Mouse (Mus musculus): ENCODE data around the gene Fkbpl. TPM values are rescaled to one million over a fixed set of nuclear protein-coding genes. Genes with fewer than 3 reads are reported as not detected.

The Fkbpl gene
- total RNA-seq, 2 experiments from 2014 or later: 4.5 to 9.3 TPM

DNA sequence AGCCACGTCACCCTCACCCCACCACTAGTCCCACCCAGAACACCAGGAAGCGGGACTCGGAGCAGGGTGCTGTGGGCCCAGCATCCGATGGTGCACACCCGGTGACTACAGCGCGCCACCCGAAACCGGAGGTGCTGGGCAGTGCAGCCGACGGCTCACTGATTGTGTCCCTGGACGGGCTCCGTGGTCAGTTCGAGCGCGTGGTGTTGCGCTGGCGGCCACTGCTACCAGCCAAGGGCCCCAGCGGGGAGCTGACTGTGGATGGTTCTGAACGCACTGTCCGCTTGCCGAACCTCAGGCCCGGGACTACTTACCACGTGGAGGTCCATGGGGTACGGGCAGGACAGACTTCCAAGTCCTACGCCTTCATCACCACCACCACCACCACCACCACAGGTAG is 35.6 kb downstream of the Fkbpl start:
- peak overlapping the region; percentile 82 for H3K27ac ChIP-seq
- intact Hi-C loops (cut with DNase I): no loop called here
- no peak overlapping the region for H3K4me3 ChIP-seq
- no peak for TF ChIP-seq CTCF (IDR thresholded peaks at IDR 0.05)
- no peak for DNase-seq

DNA sequence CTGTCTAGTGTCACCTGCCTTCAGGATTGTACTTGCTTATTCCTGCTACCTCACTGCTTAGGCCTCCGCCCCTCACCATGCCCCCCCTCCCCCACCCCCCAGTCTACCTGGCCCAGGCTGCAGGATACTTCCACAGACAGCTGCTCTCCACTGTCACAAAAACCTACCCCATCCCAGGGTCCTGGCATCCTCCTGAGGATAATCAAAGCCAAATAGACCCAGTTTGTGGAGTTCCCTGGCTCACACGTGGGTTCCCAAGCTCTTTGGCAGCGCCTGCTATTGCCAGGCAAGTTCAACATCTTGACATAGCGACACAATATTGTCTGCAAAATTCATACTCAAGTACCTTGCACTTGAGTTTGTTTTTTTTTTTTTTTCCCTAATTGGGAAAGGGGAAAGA is 36.1 kb downstream of the Fkbpl start:
- DNase-seq: no peak
- TF ChIP-seq CTCF (IDR thresholded peaks at IDR 0.05): no peak
- H3K27ac ChIP-seq: peak overlapping the region; percentile 82
- intact Hi-C loops (cut with DNase I): no loop called here
- H3K4me3 ChIP-seq: peak overlapping the region; percentile 50

DNA sequence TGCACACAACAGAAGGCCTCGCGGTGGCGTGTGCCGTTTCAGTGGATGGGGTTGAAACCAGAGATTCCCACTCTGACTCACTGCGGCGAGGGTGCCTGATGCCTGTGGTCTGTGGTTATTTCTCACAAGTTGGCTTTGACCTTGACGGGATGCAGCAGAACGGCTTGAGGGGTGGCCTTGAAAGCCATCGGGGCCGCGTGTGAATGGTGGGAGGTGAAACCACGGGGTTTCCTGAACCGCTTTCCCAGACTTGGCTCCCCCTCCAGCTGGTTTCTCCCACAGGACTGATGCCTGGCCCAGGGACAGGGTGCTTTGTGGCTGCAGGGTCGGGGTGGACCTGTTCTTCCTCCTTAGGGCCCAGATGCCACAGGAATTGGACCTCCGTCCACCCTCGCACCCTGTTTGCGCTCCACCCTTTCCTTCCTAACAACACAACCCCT is 36.6 kb downstream of the Fkbpl start:
- Histone ChIP-seq H3K4me3 (peak overlapping the region; percentile 50), H3K27ac (peak overlapping the region; percentile 82)
- peak; percentile 54 for DNase-seq
- no peak for TF ChIP-seq CTCF (IDR thresholded peaks at IDR 0.05)
- intact Hi-C loops (cut with DNase I): no loop called here

DNA sequence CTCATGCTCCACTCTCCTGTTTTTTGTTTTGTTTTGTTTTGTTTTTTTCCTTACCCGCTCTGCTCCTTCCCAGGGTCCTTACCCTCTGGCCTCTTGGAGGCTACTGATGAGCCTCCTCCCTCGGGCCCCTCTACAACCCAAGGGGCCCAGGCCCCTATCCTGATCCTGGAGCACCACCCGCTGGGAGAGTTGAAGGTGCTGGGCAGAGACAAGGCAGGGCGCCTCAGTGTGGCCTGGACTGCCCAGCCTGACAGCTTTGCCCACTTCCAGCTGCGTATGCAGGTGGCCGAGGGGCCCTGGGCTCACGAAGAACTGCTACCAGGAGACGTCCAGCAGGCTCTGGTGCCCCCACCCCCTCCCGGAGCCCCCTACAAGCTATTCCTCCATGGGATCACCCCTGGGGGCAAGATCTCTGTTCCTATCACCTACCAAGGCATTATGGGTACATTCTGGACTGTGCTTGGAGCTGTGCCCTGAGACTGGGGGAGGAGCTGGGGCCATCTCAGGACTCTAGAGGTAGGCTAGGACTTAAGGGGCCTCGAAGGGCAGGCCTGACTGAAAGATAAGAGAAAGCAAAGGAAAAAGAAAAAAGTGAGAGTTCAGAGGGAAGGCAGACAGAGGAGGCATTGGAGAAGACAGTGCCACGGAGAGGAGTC is 37.4 kb downstream of the Fkbpl start:
- peak overlapping the region; percentile 82 for H3K27ac ChIP-seq
- intact Hi-C loops (cut with DNase I): no loop called here
- peak; percentile 29; the same call in 1 of the 2 replicates for TF ChIP-seq CTCF (IDR thresholded peaks at IDR 0.05)
- peak; percentile 39 for DNase-seq
- peak overlapping the region; percentile 50; the same call in 1 of the 2 replicates for H3K4me3 ChIP-seq

DNA sequence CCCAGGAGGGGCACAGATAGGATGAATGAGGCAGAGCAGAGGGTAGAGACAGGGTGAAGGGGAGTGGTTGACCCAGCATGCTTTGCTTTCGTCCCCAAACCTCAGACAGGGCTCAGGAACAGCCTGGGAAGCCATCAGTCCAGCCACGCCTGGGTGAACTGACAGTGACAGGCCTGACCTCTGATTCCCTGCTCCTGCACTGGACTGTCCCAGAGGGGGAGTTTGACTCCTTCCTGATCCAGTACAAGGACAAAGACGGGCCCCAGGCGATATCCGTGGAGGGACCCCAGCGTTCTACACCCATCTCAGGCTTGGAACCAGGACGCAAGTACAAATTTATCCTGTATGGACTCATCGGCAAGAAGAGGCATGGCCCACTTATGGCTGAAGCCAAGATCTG is 38.6 kb downstream of the Fkbpl start:
- peak overlapping the region; percentile 84 for H3K27ac ChIP-seq
- intact Hi-C loops (cut with DNase I): no loop called here
- no peak for TF ChIP-seq CTCF (IDR thresholded peaks at IDR 0.05)
- peak; percentile 31 for DNase-seq
- peak overlapping the region; percentile 35 for H3K4me3 ChIP-seq

DNA sequence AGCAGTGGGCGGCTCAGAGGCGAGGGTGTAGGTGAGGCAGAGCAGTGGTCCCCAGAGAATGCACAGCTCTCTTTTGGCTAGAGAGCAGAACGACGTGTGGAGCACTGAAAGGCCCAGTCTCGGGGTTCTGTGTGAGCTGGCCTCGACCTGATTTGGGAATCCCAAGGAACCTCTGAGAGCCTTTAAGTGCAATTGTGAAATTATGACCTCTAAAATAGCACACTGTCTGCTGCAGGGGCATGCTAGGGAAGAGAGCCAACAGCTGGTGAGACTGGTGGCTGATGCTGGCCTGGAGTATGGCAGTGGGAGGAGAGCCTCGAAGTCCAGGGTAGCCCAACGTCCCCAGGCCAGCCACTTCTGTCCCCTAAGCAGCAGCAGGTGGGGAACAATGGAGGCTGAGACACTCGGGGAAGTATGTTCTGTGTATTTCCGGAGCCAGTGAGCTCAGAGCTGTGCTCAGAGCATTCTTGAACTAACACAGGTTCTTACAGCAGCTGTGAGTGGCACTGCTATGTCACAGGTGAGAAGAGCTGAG is 39.2 kb downstream of the Fkbpl start:
- peak; percentile 26 for DNase-seq
- Histone ChIP-seq H3K4me3 (peak overlapping the region; percentile 35), H3K27ac (peak overlapping the region; percentile 84)
- intact Hi-C loops (cut with DNase I): no loop called here
- no peak for TF ChIP-seq CTCF (IDR thresholded peaks at IDR 0.05)

DNA sequence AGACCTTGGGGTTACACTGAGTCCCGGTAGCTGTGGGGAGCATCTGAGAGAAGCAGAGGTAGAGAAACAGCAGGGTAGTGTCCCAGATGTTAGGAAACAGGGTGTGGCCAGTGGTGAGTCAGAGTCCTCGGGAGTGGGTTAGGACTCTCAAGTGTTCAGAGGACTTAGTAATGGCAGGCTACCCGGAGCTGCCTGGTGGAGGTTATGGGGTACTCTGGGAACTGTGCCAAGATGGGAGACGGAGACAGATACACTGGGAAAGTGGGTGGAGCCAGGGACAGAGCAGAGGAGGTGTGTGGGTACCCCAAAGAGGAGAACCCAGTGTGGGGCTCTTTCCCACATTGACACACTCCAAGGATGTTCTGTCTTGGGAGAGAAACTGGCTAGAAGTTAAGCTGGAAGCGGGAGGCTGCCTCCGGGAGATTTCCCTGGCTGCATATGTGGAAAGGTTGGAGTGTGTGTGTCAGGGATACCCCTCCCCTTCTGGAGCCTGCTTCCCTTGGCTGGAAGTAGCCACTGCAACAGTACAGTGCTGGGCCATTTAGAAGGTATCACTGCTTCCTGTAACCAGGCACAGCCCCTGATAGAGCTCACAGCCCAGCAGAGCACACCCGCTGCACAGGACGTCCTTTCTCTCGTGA is 39.8 kb downstream of the Fkbpl start:
- no peak for TF ChIP-seq CTCF (IDR thresholded peaks at IDR 0.05)
- peak overlapping the region; percentile 84 for H3K27ac ChIP-seq
- peak overlapping the region; percentile 35 for H3K4me3 ChIP-seq
- DNase-seq: peak; percentile 68
- intact Hi-C loops (cut with DNase I): no loop called here

DNA sequence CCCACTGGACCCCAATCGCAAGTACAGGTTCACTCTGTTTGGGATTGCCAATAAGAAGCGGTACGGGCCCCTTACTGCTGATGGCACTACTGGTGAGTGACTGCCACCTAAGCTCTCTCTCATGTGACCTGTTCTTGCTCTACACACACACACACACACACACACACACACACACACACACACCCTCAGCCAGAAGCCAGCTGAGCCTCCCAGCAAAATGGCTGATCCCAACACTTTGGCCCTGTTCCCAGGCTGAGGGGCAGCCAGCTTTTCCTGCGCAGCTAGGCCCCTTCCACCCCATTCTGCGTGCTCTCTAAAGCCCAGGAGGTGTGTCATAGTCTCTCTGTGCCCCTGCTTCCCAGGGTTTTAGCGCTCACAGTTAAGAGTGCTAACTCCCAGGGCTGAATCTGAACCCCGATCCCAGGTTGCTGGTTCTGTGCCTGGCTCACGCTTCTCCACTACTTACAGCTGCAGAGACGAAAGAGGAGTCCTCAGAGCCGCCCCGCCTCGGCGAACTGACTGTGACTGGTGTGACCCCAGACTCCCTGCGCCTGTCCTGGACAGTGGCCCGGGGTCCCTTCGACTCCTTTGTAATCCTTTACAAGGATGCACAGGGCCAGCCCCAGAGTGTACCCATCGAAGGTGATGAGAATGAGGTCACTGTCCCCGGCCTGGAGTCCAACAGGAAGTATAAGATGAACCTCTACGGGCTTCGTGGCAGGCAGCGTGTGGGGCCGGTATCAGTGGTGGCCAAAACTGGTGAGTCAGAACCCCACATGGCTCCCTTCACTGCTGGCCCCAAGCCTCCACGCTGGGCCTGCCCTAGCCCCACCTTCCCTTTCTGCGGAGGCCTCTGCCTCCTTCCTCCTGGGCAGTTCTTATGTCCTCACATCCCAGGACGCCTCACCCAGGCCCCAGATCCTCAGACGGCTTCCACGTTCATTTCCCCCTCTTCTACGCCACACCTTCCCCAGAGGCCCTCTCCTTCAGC is 40.9 kb downstream of the Fkbpl start:
- Histone ChIP-seq H3K27ac (peak overlapping the region; percentile 84), H3K4me3 (peak overlapping the region; percentile 9)
- peak; percentile 83 for DNase-seq
- no peak for TF ChIP-seq CTCF (IDR thresholded peaks at IDR 0.05)
- intact Hi-C loops (cut with DNase I): no loop called here

DNA sequence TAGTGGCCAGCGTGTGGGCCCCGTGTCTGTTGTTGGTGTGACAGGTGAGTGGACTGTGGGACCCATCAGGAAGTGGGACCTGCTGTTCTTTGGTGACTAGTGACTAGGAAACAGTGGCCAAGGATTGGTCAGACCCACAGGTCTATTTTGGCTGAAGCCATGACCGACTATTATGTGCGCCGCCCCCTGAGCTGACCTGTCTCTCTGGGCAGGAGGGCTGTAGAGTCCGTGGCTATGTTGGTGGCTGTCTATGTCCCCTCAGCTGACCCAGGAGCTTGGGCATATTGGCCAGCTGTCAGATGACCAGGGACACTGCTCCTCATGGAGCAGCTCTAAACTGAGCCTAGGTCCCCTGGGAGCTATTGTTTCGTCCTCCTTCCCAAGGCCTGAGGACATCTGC is 44.3 kb downstream of the Fkbpl start:
- intact Hi-C loops (cut with DNase I): no loop called here

DNA sequence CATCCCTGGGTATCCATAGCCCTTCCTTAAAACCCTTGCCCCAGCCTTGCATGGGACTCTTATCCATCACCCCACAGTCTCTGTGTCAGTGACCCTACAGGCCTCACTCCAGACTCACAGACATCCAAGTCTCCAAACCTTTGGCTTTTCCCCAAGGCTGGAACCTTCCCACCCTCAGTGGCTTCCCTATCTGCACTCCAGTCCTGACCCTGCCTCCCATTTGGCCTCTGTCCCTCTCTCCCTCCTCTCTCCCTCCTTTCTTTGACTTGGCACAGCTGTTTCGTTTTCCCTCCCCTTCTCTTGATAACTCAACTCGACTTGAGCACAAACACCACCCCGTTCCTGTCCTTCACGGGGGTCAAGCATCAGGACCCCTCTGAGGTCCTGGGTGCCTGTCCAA is 45.9 kb downstream of the Fkbpl start:
- DNase-seq: peak; percentile 73
- TF ChIP-seq CTCF (IDR thresholded peaks at IDR 0.05): no peak
- peak overlapping the region; percentile 46; the same call in 1 of the 2 replicates for H3K27ac ChIP-seq
- H3K4me3 ChIP-seq: no peak overlapping the region
- intact Hi-C loops (cut with DNase I): no loop called here

More for the DNA sequence above, 44.3 kb downstream of the Fkbpl start:
- H3K4me3 ChIP-seq: no peak overlapping the region
- no peak overlapping the region for H3K27ac ChIP-seq
- DNase-seq: no peak
- TF ChIP-seq CTCF (IDR thresholded peaks at IDR 0.05): no peak

DNA sequence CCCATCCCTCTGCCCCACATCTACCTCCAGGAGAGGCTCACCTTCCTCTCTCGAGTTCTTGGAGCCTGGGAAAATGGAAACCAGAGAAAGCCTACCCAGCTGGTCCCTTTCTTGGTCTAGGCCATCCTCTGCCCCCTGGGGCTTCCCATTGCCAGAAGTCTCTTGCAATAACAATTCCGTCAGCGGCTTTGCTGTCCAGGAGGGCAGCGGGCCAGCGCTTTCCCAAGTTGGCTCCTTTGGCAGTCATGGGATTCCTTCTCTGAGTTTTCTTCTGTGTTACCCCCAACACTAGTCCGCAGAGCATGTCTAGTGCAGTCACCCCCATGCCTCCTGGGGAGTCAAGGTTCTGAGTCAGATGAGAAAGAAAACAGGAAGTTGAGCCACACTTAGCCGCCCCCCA is 48.3 kb downstream of the Fkbpl start:
- intact Hi-C loops (cut with DNase I): no loop called here
- H3K4me3 ChIP-seq: no peak overlapping the region
- peak overlapping the region; percentile 53 for H3K27ac ChIP-seq
- no peak for TF ChIP-seq CTCF (IDR thresholded peaks at IDR 0.05)
- DNase-seq: peak; percentile 93

Other genes starting within 250 kb of the Fkbpl start
- under 1 TPM in 1 of 2 experiments, not detected in 1; 0.43 TPM for gene BC051142, start 245.9 kb upstream of the Fkbpl start, total RNA-seq (2021)
- gene Btnl4, start 167.4 kb upstream of the Fkbpl start, total RNA-seq (2021): not detected
- gene Btnl6, start 127.4 kb upstream of the Fkbpl start, total RNA-seq (2021): not detected
- gene Notch4, start 80.5 kb upstream of the Fkbpl start, total RNA-seq (2021): 10 to 100 TPM; 10.5 to 11.4 TPM
- gene Gpsm3, start 55.0 kb upstream of the Fkbpl start, total RNA-seq (2021): 1 to 10 TPM; 1.8 to 2.4 TPM
- gene Pbx2, start 53.5 kb upstream of the Fkbpl start, total RNA-seq (2021): 10 to 100 TPM; 14.0 to 14.6 TPM
- under 1 TPM in 1 of 2 experiments, not detected in 1; 0.31 TPM for gene Ager, start 46.9 kb upstream of the Fkbpl start, total RNA-seq (2021)
- gene Rnf5, start 41.1 kb upstream of the Fkbpl start, total RNA-seq (2021): 10 to 100 TPM; 16.8 to 24.0 TPM
- 10 to 100 TPM; 75.6 to 75.7 TPM for gene Agpat1, start 40.5 kb upstream of the Fkbpl start, total RNA-seq (2021)
- gene Egfl8, start 28.8 kb upstream of the Fkbpl start, total RNA-seq (2021): 1 to 10 TPM; 1.5 to 1.9 TPM
- gene Ppt2, start 16.3 kb upstream of the Fkbpl start, total RNA-seq (2021): 10 to 100 TPM; 40.5 to 42.2 TPM
- under 1 TPM; 0.28 to 0.36 TPM for gene Prrt1, start 15.2 kb upstream of the Fkbpl start, total RNA-seq (2021)
- 1 to 10 TPM; 7.1 to 9.1 TPM for gene Atf6b, start 2.4 kb downstream of the Fkbpl start, total RNA-seq (2021)
- gene Tnxb, start 25.8 kb downstream of the Fkbpl start, total RNA-seq (2021): 10 to 100 TPM; 30.7 to 41.6 TPM
- gene C4b, start 99.1 kb downstream of the Fkbpl start, total RNA-seq (2021): 1 to 10 TPM; 2.4 to 3.4 TPM
- gene Cyp21a1, start 159.8 kb downstream of the Fkbpl start, total RNA-seq (2021): not detected
- 1 to 10 TPM; 7.3 to 7.7 TPM for gene Stk19, start 192.2 kb downstream of the Fkbpl start, total RNA-seq (2021)
- gene Dxo, start 192.3 kb downstream of the Fkbpl start, total RNA-seq (2021): 10 to 100 TPM in 1 of 2 experiments, 1 to 10 TPM in 1; 10.0 to 11.4 TPM
- 10 to 100 TPM; 19.0 to 24.6 TPM for gene Skiv2l, start 205.4 kb downstream of the Fkbpl start, total RNA-seq (2021)
- gene Nelfe, start 205.6 kb downstream of the Fkbpl start, total RNA-seq (2021): 10 to 100 TPM in 1 of 2 experiments, 1 to 10 TPM in 1; 9.4 to 10.8 TPM
- gene Cfb, start 217.8 kb downstream of the Fkbpl start, total RNA-seq (2021): 1 to 10 TPM; 1.9 to 2.0 TPM
- gene Zbtb12, start 234.7 kb downstream of the Fkbpl start, total RNA-seq (2021): 1 to 10 TPM; 5.2 to 8.3 TPM
- not detected for gene Gm20547, start 237.3 kb downstream of the Fkbpl start, total RNA-seq (2021)

Measured in gastrocnemius, adult 2 months (tissue).